Mouse (Mus musculus): ENCODE measurements around the gene Rapgef1. TPM values are rescaled to one million over a fixed set of nuclear protein-coding genes. Genes with fewer than 3 reads are reported as not detected.
A peak's percentile ranks its signal among the peaks of the same experiment; 100 is the strongest.
"Not testable (repeated sequence)": the region's sequence is repeated elsewhere in the genome, so short reads cannot be mapped to it uniquely, and the experiment has no call there.

Rapgef1 gene
- total RNA-seq, 2 experiments from 2014 or later, result 83.8 to 88.5 TPM

GRCm38 (mm10) chr2:29623247-29624090 is 3.9 kb downstream of the Rapgef1 start:
- DNase-seq (ENCODE audit: low spot score in 2 of 2), result no peak

DNA sequence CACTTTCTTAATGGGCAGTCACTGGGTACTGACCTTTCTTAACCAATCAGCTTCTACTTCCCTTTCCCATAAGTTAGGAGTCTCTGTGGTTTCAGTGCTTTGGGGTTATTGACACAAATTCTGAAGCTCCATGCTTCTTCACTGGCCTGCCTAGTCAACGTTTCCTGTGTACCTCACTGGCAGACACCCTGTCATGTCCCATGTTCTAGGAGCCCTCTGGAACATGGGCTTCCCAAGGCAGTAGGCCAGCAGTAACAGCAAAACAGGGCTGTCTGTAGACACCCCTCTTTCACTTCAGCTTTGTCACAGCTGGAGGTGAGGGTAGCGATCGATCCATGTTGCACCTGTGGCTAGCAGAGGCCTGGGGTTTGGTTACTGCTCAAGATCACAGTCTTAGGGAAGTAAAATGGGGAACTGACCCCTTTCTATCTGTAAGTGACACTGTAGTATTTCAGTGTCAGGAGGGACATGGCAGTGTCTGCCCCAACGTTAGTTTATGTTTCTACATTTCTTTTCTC is 4.6 kb downstream of the Rapgef1 start:
- no peak for DNase-seq (ENCODE audit: low spot score in 2 of 2)

DNA sequence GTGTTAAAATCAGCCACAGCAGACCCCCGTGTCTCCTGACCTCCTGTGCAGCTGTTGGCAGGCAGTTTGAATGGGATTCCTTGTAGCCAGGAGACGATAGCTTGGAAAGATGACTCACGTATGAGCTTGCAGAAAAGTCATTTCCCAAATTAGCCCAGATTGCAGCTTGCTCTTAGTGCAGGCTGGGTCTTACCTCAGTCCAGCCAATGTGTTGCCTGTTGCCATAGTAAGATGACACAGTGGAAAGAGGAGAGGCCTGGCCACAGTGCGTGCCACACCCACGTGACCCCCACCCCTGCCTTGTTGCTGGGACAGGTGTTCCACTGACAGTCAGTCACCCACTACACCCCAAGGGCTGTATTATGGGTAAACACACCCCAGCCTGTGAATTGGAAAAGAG is 5.2 kb downstream of the Rapgef1 start:
- DNase-seq (ENCODE audit: low spot score in 2 of 2), result peak in 1 of 2 experiments; percentile 37

GRCm38 (mm10) chr2:29625573-29626200 is 6.2 kb downstream of the Rapgef1 start:
- DNase-seq (ENCODE audit: low spot score in 2 of 2), result no peak

DNA sequence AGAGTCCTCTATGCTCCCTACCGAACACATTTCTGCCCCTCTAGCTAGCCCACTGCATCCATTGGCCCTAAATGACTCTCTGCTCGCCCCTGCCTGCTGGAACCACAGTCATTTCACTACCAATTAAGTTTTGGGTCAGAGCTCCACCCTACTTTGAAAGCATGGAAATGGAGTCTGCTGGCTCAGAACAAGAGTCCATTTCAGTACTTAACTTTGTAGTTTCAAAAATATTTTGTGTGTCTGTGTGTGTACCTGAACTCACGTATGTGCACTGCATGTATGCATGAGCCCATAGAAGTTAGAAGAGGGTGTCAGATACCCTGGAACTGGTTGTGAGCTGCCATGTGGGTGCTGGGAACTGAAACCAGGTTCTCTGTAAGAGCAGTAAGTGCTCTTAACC is 7.8 kb downstream of the Rapgef1 start:
- DNase-seq (ENCODE audit: low spot score in 2 of 2), result no peak

DNA sequence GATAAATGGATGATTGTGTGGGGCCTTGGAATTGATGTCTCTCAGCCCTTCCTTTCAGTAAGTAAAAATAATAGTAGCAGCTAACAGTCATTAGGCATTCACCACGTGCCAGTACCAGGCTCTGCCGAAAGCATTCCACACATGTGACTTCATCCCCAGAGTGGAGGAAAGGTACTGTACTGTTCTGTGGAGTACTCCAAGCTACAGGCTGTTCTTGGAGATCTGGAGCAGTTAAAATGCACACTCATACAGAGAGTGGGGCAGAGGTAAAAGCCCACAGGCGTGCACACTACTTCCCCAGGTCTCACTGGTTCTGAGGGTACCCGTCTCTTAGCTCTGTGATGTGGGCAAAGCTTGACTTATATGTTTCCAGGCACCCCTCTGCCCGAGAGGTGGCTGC is 8.7 kb downstream of the Rapgef1 start:
- DNase-seq (ENCODE audit: low spot score in 2 of 2), result no peak

GRCm38 (mm10) chr2:29628763-29629181 is 9.3 kb downstream of the Rapgef1 start:
- no peak for DNase-seq (ENCODE audit: low spot score in 2 of 2)

DNA sequence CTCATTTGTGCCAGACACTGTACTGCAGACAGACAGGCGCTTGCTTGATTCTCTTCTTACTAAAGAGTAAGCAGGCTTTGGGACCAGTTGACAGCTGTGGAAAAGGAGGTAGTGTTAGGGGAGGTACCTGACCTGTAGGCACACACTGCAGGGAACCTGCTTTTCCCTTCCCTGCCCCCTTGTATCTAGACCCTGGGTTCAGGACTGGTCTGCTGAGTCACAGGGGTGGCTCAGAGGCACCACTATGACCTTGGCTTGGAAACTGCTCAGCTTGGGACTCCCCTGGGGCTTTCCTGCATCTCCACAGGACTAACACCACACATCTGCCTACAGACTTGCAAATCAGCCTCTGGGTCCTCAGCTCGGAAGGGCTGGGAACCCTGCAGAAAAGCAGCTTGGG is 9.8 kb downstream of the Rapgef1 start:
- no peak for DNase-seq (ENCODE audit: low spot score in 2 of 2)

DNA sequence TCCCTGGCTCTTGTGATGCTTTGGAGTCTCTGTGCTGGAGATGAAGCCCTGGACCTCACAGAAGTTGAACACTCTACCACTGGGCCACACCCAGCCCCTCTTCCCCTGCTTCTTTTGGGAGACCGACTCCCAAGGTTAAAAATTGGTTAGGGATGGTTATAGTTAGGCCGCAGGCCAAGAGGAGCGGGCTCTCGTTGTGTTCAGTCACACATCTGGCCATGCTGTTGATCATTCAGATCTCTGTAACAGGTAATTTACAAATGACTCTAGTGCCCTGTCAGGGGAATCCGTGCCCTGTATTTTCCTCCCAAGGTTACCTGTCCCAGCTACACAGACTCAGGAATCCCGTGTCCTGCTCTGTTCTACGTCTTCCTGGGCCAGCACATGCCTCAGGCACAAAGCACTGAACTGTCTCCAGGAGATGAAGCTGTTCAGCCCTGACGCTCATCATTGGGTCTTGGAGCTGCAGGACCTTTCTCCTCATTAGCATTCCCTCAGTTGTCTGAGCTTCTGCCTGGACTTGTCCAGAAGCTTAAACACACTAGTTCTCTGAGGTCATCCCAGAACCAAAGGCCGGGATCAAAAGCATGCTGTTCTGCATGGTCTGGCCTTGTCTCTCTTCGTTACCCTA is 10.7 kb downstream of the Rapgef1 start:
- DNase-seq (ENCODE audit: low spot score in 2 of 2), result no peak

DNA sequence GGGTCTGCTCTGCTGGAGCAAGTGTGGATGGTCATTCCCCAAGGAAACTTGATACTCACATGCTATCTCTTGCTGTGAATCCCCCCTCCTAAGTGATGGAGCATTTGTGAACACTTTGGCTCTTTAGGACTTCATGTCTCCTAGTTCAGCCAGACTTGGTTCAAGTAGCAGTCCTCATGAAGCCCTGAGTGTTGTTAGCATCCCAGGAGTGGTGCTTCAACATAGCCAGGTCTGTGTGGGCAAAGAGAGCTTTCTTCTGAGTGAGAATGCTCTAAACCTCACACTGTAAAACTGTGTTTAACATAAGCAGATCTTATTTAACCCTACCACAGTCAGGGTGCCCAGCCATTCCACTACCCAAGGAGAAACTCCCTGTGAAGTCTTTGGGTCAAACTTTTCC is 11.5 kb downstream of the Rapgef1 start:
- no peak for DNase-seq (ENCODE audit: low spot score in 2 of 2)

GRCm38 (mm10) chr2:29631564-29632167 is 12.1 kb downstream of the Rapgef1 start:
- DNase-seq (ENCODE audit: low spot score in 2 of 2), result not testable (repeated sequence)

DNA sequence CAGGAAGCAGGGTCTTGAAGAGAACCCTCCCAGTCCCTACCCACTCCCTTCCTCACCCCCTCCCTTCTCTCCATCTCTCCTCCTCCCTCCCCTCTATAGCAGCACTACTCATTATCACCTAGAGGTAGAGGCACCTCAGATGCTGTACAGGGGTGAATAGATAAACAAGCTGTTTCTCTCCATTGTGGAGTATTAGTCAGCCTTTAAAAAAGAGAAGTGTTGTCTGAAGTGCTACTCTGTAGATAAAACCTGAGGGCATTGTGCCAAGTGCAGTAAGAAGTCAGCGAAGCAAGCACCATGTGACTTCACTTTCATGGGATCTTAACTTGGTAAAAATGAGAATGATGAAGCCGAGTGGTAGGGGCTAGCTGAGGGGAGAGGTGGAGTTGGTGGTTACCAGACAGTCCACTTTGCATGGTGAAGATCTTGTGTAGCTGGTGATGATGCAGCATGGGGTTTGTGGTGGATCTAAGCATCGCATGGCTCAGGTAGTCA is 12.7 kb downstream of the Rapgef1 start:
- DNase-seq (ENCODE audit: low spot score in 2 of 2), result no peak

- DNase-seq (ENCODE audit: low spot score in 2 of 2), result peak in 1 of 2 experiments; percentile 36
Measured at GRCm38 (mm10) chr2:29633101-29633554, 13.6 kb downstream of the Rapgef1 start.

DNA sequence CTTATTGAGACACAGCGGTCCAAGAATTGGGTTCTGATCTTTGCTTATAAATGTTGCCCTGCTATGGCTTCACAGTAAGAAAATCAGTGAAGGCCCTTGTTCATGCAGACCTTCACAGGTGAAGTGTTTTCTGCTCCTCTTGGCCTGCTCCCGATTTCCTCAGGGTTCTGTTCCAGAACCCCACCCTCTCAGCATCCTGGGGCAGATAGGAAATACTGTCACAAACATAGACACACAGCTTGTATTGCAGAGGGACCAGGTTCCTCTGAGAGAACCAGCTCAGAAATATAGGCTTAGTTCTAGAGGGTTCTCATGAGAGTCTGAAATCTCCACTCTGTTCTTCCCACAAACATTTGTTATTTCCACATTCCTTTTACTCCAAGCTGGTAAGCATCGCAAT is 14.3 kb downstream of the Rapgef1 start:
- DNase-seq (ENCODE audit: low spot score in 2 of 2), result no peak

DNA sequence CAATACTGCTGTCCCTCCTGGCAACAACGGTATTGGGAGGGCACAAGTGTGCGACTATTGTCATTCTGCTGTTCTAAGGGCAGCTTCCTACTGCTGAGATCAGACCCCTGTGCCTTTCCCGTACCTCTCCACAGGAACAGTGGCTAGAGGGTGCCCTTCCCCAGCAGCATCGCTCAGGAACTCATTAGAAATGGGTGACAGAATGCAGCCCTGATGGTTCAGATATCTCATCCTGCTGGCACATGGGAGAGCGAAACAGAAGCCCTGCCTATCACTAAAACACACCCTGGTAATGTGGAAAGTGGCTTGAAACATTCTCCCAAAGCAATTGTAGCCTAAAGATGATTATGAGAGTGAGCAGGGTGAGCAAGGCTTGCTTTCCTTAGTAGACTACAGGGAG is 15.0 kb downstream of the Rapgef1 start:
- DNase-seq (ENCODE audit: low spot score in 2 of 2), result peak in 1 of 2 experiments; percentile 78

DNA sequence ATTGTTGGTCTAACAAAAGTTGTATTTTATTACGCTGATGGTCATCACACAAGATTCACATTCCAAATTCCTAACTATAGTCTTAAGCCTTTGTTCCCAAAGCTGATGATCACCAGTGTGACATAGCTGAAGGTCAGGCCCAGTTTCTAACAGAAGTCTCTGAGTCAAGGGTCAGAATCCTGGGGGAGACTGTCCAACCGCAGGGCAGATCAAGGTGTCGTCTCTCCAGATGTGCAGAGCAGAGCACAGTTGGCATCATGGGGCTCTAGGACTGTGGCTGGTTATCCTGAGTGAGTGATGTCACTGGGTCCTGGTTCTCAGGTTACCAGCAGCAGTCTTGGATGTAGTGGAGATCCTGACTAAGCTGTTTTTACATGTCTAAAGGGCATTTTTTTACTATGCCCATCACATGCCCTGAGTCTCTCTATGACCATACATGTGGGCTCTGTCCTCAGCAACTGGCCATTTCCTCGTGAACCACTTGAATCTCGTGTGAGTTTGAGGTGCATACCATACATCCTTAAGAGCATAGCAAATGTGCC is 16.5 kb downstream of the Rapgef1 start:
- DNase-seq (ENCODE audit: low spot score in 2 of 2), result no peak

DNA sequence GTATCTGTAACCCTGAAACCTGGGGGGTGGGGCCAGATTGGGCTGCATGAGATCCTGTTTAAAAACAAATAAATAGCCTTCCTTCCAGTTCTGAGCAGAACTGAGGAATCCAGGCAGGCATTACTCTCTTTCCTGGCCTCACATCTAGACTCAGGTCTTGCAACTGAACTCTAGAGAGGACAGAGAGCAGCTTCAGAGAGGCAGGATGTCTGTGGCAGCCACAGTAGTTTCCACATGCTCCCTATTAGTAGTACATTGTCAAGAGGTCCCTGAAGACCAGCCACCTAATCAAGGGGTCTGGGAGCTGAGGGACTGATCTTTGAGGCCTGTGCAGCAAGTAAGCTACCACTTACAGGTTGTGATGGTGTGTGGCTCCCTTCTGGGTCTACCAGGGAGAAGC is 18.0 kb downstream of the Rapgef1 start:
- no peak for DNase-seq (ENCODE audit: low spot score in 2 of 2)

- DNase-seq (ENCODE audit: low spot score in 2 of 2), result no peak
Measured at GRCm38 (mm10) chr2:29639377-29639776, 19.9 kb downstream of the Rapgef1 start.

GRCm38 (mm10) chr2:29639953-29640743 is 20.6 kb downstream of the Rapgef1 start:
- DNase-seq (ENCODE audit: low spot score in 2 of 2), result no peak

- DNase-seq (ENCODE audit: low spot score in 2 of 2), result no peak
Measured at GRCm38 (mm10) chr2:29641707-29642106, 22.2 kb downstream of the Rapgef1 start.

Data from layer of hippocampus, adult 18-20 months (tissue).